Mouse (Mus musculus) frontal cortex, adult (tissue): Measurements from ENCODE around the gene Olfr679.
"Not testable (repeated sequence)": the region's sequence is repeated elsewhere in the genome, so short reads cannot be mapped to it uniquely, and the experiment has no call there.

Source experiments
- ATAC-seq: cut with Nextera tagmentation; 2 replicates; pipeline ENCODE4 v1.9.2; 2017; ENCODE audit warnings: mild to moderate bottlenecking, moderate library complexity, mixed read lengths; ENCODE audit not compliant: low TSS enrichment

Gene Olfr679

DNA sequence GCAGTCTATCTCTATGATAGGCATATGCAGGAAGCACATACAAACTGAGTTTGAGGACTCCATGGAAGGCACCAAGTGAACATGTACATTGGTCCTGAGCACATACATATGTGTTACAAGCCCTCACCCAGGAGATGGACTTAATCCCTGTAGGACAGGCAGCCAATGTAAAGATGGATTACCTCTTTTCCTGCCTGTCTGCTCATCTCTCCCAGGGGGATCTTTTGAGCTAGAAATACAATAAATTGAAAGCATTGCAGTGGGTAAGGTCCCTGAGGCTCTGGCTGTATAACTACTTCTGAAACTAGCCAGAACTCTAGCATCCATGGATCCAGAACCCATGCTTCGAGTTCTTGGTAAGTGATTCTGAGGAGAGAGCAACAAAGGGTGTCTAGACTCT lies at the start of gene Olfr679:
Gene Olfr679, plus strand, starts transcription at position 301 of the 400 bp plus-strand sequence.
- no peak for ATAC-seq

DNA sequence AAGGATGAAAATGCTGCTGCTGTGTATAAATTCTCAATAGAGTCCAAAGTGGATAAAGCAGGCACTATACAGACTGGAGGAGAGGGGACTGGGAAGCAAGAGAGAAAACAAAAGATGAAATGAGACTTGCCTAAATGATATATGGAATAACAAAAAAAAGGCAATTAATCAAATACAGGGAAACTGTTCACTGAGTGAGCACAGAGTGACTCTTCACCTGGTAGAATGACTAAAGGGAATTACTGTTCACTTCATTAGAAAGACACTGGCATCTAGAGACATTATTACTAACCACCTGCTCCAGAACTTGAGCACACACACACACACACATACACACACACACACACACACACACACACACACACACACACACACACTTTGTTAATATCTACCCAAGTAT lies 48.6 kb upstream of the Olfr679 start, which contains the start of gene Olfr676:
Gene Olfr676, plus strand, starts transcription at position 301 of the 400 bp plus-strand sequence.
- ATAC-seq: no peak

DNA sequence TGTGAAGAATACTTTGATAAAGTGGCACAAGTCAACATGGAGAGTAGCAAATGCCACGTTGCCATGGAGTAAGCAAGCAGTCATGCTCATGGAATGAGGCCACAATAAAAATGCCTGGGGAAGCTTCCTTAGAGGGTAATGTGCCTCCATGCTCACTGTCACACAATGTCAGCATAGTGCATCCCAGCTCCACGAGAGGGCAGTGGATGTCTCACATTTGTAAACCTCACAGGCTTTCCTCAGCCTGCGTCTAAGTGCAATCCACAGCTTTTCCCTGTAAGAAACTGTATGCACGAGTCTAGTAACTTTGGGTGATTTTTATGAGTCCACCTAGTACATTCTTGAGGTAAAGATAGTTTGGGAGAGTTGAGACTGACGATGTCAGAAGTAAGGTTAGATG lies 47.2 kb upstream of the Olfr679 start:
- not testable (repeated sequence) for ATAC-seq

GRCm38 (mm10) chr7:105058951-105059350 lies 22.1 kb upstream of the Olfr679 start:
- no peak for ATAC-seq

GRCm38 (mm10) chr7:105064175-105064574 lies 16.8 kb upstream of the Olfr679 start, which contains the start of gene Olfr678:
Gene Olfr678 (plus strand): TSS chr7:105064475.
- no peak for ATAC-seq

DNA sequence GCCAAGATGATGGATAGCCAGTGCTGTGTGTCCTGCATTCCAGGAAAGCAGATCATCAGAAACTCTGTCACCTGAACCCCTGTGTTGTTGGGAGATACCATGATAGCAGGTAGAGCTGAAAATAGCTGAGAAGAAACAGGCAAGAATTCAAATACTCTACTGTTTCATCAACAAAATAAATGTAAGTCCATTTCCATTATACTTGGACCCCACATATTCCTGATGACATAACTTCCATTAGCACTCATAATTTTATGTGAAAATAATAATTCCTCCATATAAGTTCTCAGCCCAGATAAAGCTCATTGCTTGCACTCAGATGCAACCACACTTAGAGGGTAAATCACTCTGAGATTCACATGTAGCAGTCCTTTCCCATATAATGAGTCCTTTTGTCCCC lies 11.7 kb downstream of the Olfr679 start, which contains the start of gene Olfr680-ps1:
Gene Olfr680-ps1, minus strand, starts transcription at position 101 of the 400 bp plus-strand sequence.
- not testable (repeated sequence) for ATAC-seq

- ATAC-seq: no peak
Measured at GRCm38 (mm10) chr7:105116536-105116935, 35.5 kb downstream of the Olfr679 start, which contains the start of gene Olfr681. Gene Olfr681 (plus strand): TSS chr7:105116836.
